Mouse (Mus musculus) thymus, adult 2 months (tissue): ENCODE measurements around the gene Rpl6.

Source experiments
- CTCF ChIP-seq: fragments of 200-500 bp; IDR thresholded peaks from 2 replicates; pipeline ENCODE4 v1.5.1; 2012; ENCODE audit warnings: mild to moderate bottlenecking, control low read depth, low read length, moderate library complexity, borderline replicate concordance; ENCODE audit not compliant: control insufficient read depth, poor library complexity, insufficient read depth; ENCODE audit errors: extremely low read depth
- POLR2A ChIP-seq: fragments of 200-500 bp; IDR thresholded peaks from 2 replicates; pipeline ENCODE4 v1.6.1; 2012; ENCODE audit warnings: mild to moderate bottlenecking, low read length, control low read depth, moderate library complexity; ENCODE audit not compliant: control insufficient read depth, poor library complexity, insufficient read depth; ENCODE audit errors: extremely low read depth

DNA sequence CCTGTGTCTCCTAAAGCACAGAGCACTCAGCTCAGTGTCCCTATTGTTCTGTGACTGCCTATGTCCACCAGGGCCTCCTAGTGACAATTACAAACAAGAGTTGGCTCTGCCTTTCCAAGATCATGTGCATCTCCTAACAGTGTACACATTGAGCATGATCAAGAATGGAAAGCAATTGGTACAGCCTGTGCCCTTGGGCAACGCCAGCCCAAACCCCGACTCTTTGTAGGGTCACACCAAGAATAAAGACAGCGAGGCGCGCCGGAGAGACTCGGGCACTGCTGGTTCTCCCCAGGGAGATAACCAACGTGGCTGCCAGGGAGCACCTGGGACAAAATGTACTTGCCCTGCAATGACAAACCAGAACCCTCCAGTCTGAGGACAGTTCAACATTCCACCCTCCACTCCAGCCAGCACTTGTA lies 16.7 kb upstream of the Rpl6 start:
- no peak for TF ChIP-seq CTCF
- TF ChIP-seq POLR2A = no peak
